Mouse (Mus musculus) lung, adult 18-20 months (tissue): ENCODE measurements around the gene Timp3.

Source experiments
- DNase-seq, 2 experiments: peaks; one replicate each; pipeline ENCODE4 v3.0.0; 2022; ENCODE audit warnings: mixed read lengths in 2 of 2

The Timp3 gene

GRCm38 (mm10) chr10:86298326-86298725 lies 1.8 kb upstream of the Timp3 start:
- no peak for DNase-seq

- no peak for DNase-seq
These were observed 377 bp upstream of the Timp3 start for GRCm38 (mm10) chr10:86299795-86300194.

- DNase-seq, result no peak
These were observed 932 bp downstream of the Timp3 start for GRCm38 (mm10) chr10:86301117-86301490.

GRCm38 (mm10) chr10:86301593-86302317 lies 1.6 kb downstream of the Timp3 start:
- peak in 1 of 2 experiments; percentile 39 for DNase-seq

- DNase-seq, result peak in 1 of 2 experiments; percentile 24
These were observed 2.1 kb downstream of the Timp3 start for GRCm38 (mm10) chr10:86302318-86302648.

- peak; percentile 87 to 91 for DNase-seq
These were observed 2.8 kb downstream of the Timp3 start for GRCm38 (mm10) chr10:86302761-86303494.

GRCm38 (mm10) chr10:86303495-86303876 lies 3.3 kb downstream of the Timp3 start:
- DNase-seq, result no peak

- no peak for DNase-seq
These were observed 4.4 kb downstream of the Timp3 start for GRCm38 (mm10) chr10:86304583-86304982.

- peak in 1 of 2 experiments; percentile 37 for DNase-seq
These were observed 7.1 kb downstream of the Timp3 start for GRCm38 (mm10) chr10:86307235-86307634.

- DNase-seq, result peak; percentile 83 to 86
These were observed 10.4 kb downstream of the Timp3 start for GRCm38 (mm10) chr10:86310527-86310926.

- DNase-seq, result no peak
These were observed 12.8 kb downstream of the Timp3 start for GRCm38 (mm10) chr10:86312976-86313375.

GRCm38 (mm10) chr10:86313448-86313847 lies 13.3 kb downstream of the Timp3 start:
- DNase-seq, result no peak

- DNase-seq, result no peak
These were observed 15.3 kb downstream of the Timp3 start for GRCm38 (mm10) chr10:86315513-86315912.

GRCm38 (mm10) chr10:86317633-86318032 lies 17.5 kb downstream of the Timp3 start:
- DNase-seq, result no peak

GRCm38 (mm10) chr10:86318552-86319140 lies 18.5 kb downstream of the Timp3 start:
- DNase-seq, result no peak

- no peak for DNase-seq
These were observed 19.4 kb downstream of the Timp3 start for GRCm38 (mm10) chr10:86319526-86319925.

- DNase-seq, result no peak
These were observed 20.0 kb downstream of the Timp3 start for GRCm38 (mm10) chr10:86320204-86320603.

- DNase-seq, result no peak
These were observed 21.0 kb downstream of the Timp3 start for GRCm38 (mm10) chr10:86321194-86321593.

GRCm38 (mm10) chr10:86322006-86322405 lies 21.8 kb downstream of the Timp3 start:
- no peak for DNase-seq

- no peak for DNase-seq
These were observed 23.3 kb downstream of the Timp3 start for GRCm38 (mm10) chr10:86323275-86323994.

GRCm38 (mm10) chr10:86325272-86325671 lies 25.1 kb downstream of the Timp3 start:
- no peak for DNase-seq

GRCm38 (mm10) chr10:86328143-86328542 lies 28.0 kb downstream of the Timp3 start:
- DNase-seq, result no peak

GRCm38 (mm10) chr10:86328691-86329090 lies 28.5 kb downstream of the Timp3 start:
- DNase-seq, result peak; percentile 38 to 42
